Mouse (Mus musculus): ENCODE results near the gene Dnah8. TPM values are rescaled to one million over a fixed set of nuclear protein-coding genes. Genes with fewer than 3 reads are reported as not detected.

The Dnah8 gene
- polyA plus RNA-seq, 1 experiment from 2014 or later, result 1.4 TPM

DNA sequence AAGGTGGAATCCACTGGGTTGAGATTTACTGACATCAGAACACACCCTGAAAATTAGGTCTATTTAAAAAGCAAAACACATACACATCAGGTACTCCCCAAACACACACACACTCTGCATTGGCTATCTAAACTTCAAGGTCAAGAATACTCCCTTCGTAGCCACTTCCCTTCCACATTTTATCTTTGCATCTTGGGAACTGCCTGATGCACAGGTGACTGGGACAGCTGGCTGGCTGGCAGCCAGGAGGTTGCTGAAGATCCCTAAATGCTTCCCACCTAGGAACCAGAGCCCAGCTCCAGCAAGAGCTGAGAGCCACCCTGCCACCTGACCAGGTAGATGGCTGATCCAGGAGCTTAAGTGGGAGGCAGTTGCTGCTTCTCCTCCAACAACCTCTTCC lies 212.9 kb downstream of the Dnah8 start:
- Histone ChIP-seq H3K36me3 (no peaks in the 10 kb centered on the region), H3K27me3 (no peaks in the 10 kb centered on the region), H3K9ac (no peak overlapping the region), H3K4me3 (no peak overlapping the region), H3K4me1 (no peaks in the 10 kb centered on the region), H3K9me3 (no peaks in the 10 kb centered on the region), H3K27ac (no peak overlapping the region), H3K4me2 (replicated peaks) (no peak overlapping the region)
- 80% methylated on average over 1 of the region's 1 CpGs for WGBS
- no peak for ATAC-seq (ENCODE audit: insufficient number of reproducible peaks, insufficient read depth, low FRiP score, low TSS enrichment)

GRCm38 (mm10) chr17:30840046-30840445 lies 215.9 kb downstream of the Dnah8 start:
- Histone ChIP-seq H3K27ac (no peak overlapping the region), H3K27me3 (no peaks in the 10 kb centered on the region), H3K36me3 (no peaks in the 10 kb centered on the region), H3K4me3 (no peak overlapping the region), H3K4me2 (replicated peaks) (no peak overlapping the region), H3K9me3 (no peaks in the 10 kb centered on the region), H3K9ac (no peak overlapping the region), H3K4me1 (no peaks in the 10 kb centered on the region)
- ATAC-seq (ENCODE audit: insufficient number of reproducible peaks, insufficient read depth, low FRiP score, low TSS enrichment), result no peak
- WGBS, result 79% methylated on average over 9 of the region's 9 CpGs

DNA sequence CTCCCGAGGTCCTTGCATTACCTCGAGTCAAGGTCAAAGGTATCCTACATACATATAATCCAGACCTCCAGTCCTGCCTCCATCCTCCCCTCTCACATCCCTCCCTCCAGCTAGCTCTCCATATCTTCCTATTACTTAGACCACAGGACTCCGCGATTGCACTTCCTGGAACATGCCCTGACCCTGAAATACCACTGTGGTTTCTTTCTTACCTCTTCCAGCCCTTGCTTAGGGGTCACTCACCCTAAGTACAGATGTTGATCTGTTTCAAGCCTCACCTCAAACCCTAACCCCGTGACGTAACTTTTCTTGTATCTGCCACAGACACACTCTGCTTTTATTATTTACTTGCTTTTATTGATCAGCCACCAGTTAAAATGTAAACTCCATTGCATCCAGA lies 218.2 kb downstream of the Dnah8 start:
- 68% methylated on average over 6 of the region's 6 CpGs for WGBS
- no peak for ATAC-seq (ENCODE audit: insufficient number of reproducible peaks, insufficient read depth, low FRiP score, low TSS enrichment)
- no peak overlapping the region for H3K9ac ChIP-seq
- no peak overlapping the region for H3K4me3 ChIP-seq
- no peaks in the 10 kb centered on the region for H3K36me3 ChIP-seq
- H3K4me2 ChIP-seq (replicated peaks), result no peak overlapping the region
- H3K9me3 ChIP-seq, result no peaks in the 10 kb centered on the region
- no peak overlapping the region for H3K27ac ChIP-seq
- no peaks in the 10 kb centered on the region for H3K4me1 ChIP-seq
- H3K27me3 ChIP-seq, result no peaks in the 10 kb centered on the region

DNA sequence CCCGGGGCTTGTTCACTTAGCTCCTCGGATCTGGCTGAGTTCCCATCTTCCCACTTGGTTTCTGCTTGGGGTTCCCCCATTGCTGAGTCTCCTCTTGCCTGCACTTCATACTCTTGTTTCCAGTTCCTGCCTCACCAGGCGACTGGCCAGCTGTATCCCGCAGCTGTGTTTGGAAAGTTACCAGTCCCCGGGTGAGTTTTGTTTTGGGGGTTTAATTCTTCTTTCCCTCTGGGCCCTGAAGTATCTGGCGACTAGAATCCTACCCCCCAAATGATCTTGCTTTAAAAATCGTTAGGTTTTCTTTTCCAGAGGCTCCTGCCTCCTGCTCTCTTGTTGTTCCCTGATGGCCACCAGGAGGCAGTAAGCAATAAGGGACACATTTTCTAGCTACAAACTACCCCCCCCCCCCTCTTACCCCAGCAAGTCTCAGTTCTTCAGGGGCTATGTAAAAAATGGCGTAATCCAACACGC lies 220.2 kb downstream of the Dnah8 start:
- Histone ChIP-seq H3K4me1 (no peaks in the 10 kb centered on the region), H3K27me3 (no peaks in the 10 kb centered on the region), H3K4me3 (no peak overlapping the region), H3K27ac (no peak overlapping the region), H3K9me3 (no peaks in the 10 kb centered on the region), H3K9ac (no peak overlapping the region), H3K4me2 (replicated peaks) (no peak overlapping the region), H3K36me3 (no peaks in the 10 kb centered on the region)
- ATAC-seq (ENCODE audit: insufficient number of reproducible peaks, insufficient read depth, low FRiP score, low TSS enrichment), result no peak
- 58% methylated on average over 9 of the region's 9 CpGs for WGBS

GRCm38 (mm10) chr17:30847498-30847897 lies 223.3 kb downstream of the Dnah8 start:
- Histone ChIP-seq H3K9me3 (no peaks in the 10 kb centered on the region), H3K36me3 (no peaks in the 10 kb centered on the region), H3K27ac (no peak overlapping the region), H3K4me1 (no peaks in the 10 kb centered on the region), H3K9ac (no peak overlapping the region), H3K27me3 (no peaks in the 10 kb centered on the region), H3K4me2 (replicated peaks) (no peak overlapping the region), H3K4me3 (no peak overlapping the region)
- no peak for ATAC-seq (ENCODE audit: insufficient number of reproducible peaks, insufficient read depth, low FRiP score, low TSS enrichment)
- 84% methylated on average over 7 of the region's 7 CpGs for WGBS

- Histone ChIP-seq H3K4me2 (replicated peaks) (no peak overlapping the region), H3K4me1 (no peaks in the 10 kb centered on the region), H3K27ac (no peak overlapping the region), H3K9ac (no peak overlapping the region), H3K4me3 (no peak overlapping the region), H3K27me3 (no peaks in the 10 kb centered on the region), H3K36me3 (no peaks in the 10 kb centered on the region), H3K9me3 (no peaks in the 10 kb centered on the region)
- WGBS, result 91% methylated on average over 5 of the region's 5 CpGs
- ATAC-seq (ENCODE audit: insufficient number of reproducible peaks, insufficient read depth, low FRiP score, low TSS enrichment), result no peak
Observed at GRCm38 (mm10) chr17:30848086-30848485, 223.9 kb downstream of the Dnah8 start.

DNA sequence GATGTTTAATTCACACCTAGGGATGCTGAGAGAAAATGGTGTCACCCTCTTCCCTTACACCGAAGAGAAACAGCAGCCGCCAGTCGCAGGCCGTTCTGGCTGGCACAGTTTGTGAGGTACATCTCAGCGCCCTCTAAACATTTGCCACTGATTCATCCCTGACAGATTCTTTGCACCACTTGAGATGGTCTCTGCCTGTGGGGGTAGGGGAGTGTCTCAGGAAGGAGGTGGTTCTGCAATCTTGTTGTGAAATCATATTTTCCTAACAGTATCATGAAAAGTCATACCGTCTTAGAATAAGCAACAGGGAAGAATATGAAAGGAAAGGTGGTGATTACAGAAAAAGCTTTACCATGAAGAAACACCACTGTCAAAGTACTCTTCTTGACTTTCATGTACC lies 224.7 kb downstream of the Dnah8 start:
- no peak overlapping the region for H3K4me3 ChIP-seq
- H3K36me3 ChIP-seq, result no peaks in the 10 kb centered on the region
- ATAC-seq (ENCODE audit: insufficient number of reproducible peaks, insufficient read depth, low FRiP score, low TSS enrichment), result no peak
- H3K4me2 ChIP-seq (replicated peaks), result no peak overlapping the region
- no peaks in the 10 kb centered on the region for H3K4me1 ChIP-seq
- no peaks in the 10 kb centered on the region for H3K27me3 ChIP-seq
- H3K27ac ChIP-seq, result no peak overlapping the region
- no peaks in the 10 kb centered on the region for H3K9me3 ChIP-seq
- H3K9ac ChIP-seq, result no peak overlapping the region
- 91% methylated on average over 6 of the region's 6 CpGs for WGBS

DNA sequence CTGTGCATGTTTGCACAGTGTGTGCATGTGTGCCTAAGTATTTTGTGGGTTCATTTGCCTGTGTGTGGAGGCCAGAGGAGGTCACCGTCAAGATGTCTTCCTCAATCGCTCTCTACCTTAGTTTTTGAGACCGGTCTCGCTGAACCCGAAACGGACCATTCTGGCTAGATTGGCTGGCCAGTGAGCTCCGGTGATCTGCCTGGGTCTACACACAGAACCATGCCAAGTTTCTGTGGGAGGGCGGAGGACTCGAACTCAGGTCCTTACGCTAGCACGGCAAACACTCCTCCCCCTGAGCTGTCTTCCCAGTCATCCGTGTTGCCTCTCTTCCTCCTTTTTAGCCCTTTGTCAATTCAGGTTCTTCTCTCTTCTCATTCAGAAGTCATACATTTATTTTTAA lies 225.7 kb downstream of the Dnah8 start:
- no peak overlapping the region for H3K4me2 ChIP-seq (replicated peaks)
- H3K27ac ChIP-seq, result no peak overlapping the region
- H3K9me3 ChIP-seq, result no peaks in the 10 kb centered on the region
- WGBS, result 95% methylated on average over 12 of the region's 12 CpGs
- ATAC-seq (ENCODE audit: insufficient number of reproducible peaks, insufficient read depth, low FRiP score, low TSS enrichment), result no peak
- H3K9ac ChIP-seq, result no peak overlapping the region
- H3K36me3 ChIP-seq, result no peaks in the 10 kb centered on the region
- H3K27me3 ChIP-seq, result no peaks in the 10 kb centered on the region
- H3K4me1 ChIP-seq, result no peaks in the 10 kb centered on the region
- H3K4me3 ChIP-seq, result no peak overlapping the region

DNA sequence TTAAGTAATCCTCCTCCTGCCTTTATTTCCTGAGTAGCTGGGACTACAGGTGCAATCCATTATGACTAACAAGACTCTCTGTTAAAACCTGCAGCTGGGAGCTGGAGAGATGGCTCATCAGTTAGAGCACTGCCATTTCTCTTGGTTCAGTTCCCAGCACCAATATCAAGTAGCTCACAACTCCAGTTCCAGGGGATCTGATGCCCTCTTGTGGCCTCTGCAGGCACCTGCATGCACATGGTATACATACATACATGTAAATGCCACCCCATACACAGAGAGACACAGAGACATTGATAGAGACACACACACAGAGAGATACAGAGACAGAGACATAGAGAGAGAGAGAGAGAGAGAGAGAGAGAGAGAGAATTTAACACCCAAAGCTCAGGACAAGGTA lies 228.2 kb downstream of the Dnah8 start:
- ATAC-seq (ENCODE audit: insufficient number of reproducible peaks, insufficient read depth, low FRiP score, low TSS enrichment), result no peak
- no peak overlapping the region for H3K4me2 ChIP-seq (replicated peaks)

GRCm38 (mm10) chr17:30857347-30857746 lies 233.2 kb downstream of the Dnah8 start:
- H3K27ac ChIP-seq, result no peak overlapping the region
- H3K36me3 ChIP-seq, result no peaks in the 10 kb centered on the region
- H3K4me1 ChIP-seq, result peaks cover 4% of the 10 kb centered on the region; the same call in 1 of the 2 replicates
- H3K27me3 ChIP-seq, result no peaks in the 10 kb centered on the region
- ATAC-seq (ENCODE audit: insufficient number of reproducible peaks, insufficient read depth, low FRiP score, low TSS enrichment), result no peak
- H3K9me3 ChIP-seq, result no peaks in the 10 kb centered on the region
- H3K4me2 ChIP-seq (replicated peaks), result no peak overlapping the region
- H3K9ac ChIP-seq, result no peak overlapping the region
- WGBS, result 84% methylated on average over 5 of the region's 5 CpGs
- no peak overlapping the region for H3K4me3 ChIP-seq

More for the DNA sequence above, 228.2 kb downstream of the Dnah8 start:
- no peaks in the 10 kb centered on the region for H3K4me1 ChIP-seq
- H3K9me3 ChIP-seq, result no peaks in the 10 kb centered on the region
- H3K4me3 ChIP-seq, result no peak overlapping the region
- H3K27ac ChIP-seq, result no peak overlapping the region
- no peaks in the 10 kb centered on the region for H3K27me3 ChIP-seq
- no peaks in the 10 kb centered on the region for H3K36me3 ChIP-seq
- no peak overlapping the region for H3K9ac ChIP-seq

DNA sequence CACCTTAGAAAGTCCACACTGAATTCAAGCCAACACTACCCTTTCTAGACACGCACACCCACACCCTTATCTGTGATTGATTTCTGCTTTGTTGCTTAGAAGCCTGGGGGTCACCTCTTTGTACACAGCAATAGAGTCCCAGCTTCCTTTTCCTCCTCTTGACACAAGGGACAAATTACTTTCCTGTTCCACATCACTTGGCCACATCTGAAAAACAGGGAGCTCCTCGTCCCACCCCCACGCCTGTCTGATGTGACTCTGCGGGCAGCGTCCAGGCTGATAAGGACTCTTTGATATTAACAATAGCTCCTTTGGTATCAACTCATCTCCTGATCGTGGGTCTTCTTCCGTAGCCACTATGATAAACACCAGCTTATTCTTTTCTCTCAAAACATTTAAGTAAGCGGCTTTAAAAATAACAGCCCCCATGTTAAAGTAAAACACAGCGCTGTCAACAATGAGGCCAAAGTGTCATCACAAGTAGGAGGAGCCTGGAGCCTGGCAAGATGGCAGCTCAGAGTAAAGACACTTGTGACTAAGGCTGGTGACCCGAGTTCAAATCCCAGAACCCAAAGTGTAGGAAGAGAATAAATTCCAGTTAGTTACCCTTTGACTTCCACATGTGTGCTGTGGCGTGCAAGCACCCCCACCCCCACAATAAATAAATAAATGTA lies 234.6 kb downstream of the Dnah8 start:
- H3K36me3 ChIP-seq, result no peaks in the 10 kb centered on the region
- H3K4me3 ChIP-seq, result no peak overlapping the region
- 64% methylated on average over 11 of the region's 11 CpGs for WGBS

DNA sequence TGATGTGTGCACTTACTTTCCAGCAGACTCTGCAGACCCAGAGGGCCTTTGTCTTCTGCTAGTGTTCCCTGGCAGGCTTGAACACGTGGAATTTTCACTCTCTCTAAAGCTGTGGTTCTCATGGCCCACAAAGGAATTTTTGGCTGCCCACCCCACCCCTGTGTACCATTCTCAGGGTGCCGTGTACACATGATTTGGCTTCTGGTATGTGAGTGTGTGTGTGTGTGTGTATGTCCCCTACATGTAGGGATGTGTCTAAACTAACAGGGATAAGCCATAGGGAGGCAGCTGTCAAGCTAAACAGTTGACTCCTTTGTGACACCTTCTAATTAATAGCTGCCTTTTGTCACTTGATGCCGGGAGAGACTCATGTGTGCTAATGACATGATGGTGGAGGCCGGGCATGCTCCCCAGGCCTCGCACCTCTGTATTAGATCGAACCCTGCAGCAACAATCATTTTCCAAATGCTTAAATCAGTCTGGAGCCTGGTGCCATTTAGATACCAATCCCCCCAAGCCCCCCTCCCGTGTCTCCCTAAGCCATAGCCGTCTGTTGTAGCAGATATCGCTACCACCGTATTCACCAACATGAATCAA lies 235.9 kb downstream of the Dnah8 start:
- H3K27ac ChIP-seq, result peak overlapping the region; percentile 17; the same call in 1 of the 2 replicates
- no peak; the same call in 1 of the 2 replicates for ATAC-seq (ENCODE audit: insufficient number of reproducible peaks, insufficient read depth, low FRiP score, low TSS enrichment)

More for the DNA sequence above, 234.6 kb downstream of the Dnah8 start:
- H3K9ac ChIP-seq, result no peak overlapping the region
- no peaks in the 10 kb centered on the region for H3K9me3 ChIP-seq
- H3K4me1 ChIP-seq, result peaks cover 4% of the 10 kb centered on the region; the same call in 1 of the 2 replicates
- no peak overlapping the region for H3K4me2 ChIP-seq (replicated peaks)
- no peak overlapping the region for H3K27ac ChIP-seq
- no peak for ATAC-seq (ENCODE audit: insufficient number of reproducible peaks, insufficient read depth, low FRiP score, low TSS enrichment)
- no peaks in the 10 kb centered on the region for H3K27me3 ChIP-seq

More for the DNA sequence above, 235.9 kb downstream of the Dnah8 start:
- H3K4me3 ChIP-seq, result no peak overlapping the region
- H3K9ac ChIP-seq, result no peak overlapping the region
- H3K27me3 ChIP-seq, result no peaks in the 10 kb centered on the region
- H3K4me1 ChIP-seq, result peaks cover 4% of the 10 kb centered on the region; the same call in 1 of the 2 replicates
- no peaks in the 10 kb centered on the region for H3K36me3 ChIP-seq
- WGBS, result 55% methylated on average over 10 of the region's 10 CpGs
- no peaks in the 10 kb centered on the region for H3K9me3 ChIP-seq
- H3K4me2 ChIP-seq (replicated peaks), result no peak overlapping the region
